Mouse (Mus musculus): ENCODE data around the gene Rab7.
"Not testable (repeated sequence)": the region's sequence is repeated elsewhere in the genome, so short reads cannot be mapped to it uniquely, and the experiment has no call there.

The Rab7 gene

DNA sequence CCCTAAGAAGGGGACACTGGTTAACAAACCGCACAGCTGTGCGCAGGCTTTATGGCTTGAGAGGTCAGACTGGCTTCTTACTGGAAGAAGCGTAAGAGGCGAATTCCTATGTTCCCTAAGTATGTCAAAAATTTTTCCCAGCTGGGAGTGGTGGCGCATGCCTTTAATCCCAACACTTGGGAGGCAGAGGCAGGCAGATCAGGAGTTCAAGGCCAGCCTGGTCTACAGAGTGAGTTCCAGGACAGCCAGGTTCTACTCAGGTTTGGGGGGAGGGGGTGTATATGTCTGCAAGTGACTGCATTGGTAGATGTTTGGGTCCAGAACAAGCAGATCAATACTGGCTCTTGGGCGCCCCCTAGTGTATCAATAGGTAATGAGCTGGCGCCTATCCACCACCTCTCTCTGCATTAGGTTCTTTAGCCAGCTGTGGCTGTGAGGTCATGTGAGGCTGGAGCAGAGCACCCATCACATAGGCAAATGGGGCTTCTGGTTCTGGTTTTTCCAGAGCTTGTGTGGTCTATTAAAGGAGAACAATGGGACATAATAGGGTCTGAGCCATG, 47.3 kb downstream of the Rab7 start:
- peak; percentile 82 for DNase-seq

DNA sequence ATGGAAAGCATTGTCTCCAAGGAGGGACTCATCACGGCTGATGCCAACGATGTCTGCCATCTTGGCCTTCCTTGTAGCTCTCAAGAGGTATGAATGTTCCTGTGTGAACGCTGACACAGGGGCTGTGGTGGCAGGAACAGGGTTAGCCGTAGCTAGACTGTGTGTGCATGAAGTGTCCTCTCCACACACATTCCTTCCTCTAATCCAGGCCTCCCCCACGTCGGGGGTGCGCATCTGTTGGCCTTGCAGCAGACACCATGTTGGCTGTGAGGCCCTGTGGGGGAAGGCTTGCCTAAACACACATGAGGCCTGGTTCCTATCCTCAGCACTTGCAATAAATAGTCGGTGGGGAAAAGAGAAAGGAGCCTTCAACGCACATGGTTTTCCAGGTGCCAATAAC, 48.5 kb downstream of the Rab7 start:
- DNase-seq = no peak

DNA sequence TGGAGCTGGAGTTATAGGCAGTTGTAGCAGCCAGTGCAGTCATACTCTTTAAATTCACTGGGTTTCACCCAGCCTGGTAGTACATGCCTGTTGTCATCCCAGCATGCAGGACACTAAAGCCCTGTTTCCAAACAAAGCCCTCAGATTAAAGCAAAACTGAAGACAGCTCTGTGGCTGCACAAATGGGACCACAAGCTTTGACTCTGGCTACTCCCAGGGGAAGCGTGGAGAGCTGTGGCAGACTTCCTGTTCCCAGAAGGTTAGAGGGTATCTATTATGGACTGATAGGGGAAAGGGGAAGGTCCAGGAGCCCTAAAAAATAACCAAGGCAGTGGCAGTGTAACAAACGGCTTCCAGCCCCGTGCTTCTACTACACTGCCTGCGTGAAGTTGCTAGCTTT, 49.6 kb downstream of the Rab7 start:
- DNase-seq = no peak

DNA sequence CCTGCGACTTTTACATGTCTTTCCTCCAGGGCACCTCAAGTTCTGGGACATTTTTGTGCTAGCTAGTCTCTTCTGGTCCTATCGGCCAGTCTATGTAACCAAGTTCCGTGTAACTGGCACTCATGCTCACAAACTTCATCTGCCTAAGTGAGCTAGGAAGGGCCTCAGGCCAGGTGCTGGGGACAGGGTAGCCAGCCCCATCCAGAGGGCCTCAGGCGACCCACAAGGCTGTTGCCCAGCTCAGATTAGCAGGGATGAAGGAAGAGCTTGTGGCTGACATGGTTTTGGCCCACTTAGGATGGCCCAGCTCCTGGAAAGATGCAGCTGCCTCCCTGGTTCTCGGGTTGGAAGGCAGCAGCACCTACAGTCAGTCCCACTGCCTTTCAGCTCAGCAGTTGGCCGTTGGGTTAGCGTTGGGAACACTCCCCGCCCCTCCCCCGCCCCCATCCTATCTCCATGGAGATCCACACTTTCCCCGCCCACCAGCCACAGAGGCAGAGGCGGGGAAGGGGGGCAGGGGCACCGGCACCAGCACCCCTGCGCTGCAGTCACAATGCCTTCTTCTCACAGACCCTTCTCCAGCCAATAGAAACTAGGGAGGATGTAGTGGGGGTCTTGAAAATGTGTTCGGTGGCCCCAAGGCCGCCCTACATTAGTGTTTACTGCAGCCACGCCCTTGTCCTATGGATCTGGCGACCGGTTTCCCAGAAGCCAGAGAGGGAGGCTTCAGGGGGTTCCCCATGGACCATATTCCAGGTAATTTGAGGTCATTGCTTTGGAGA, 51.1 kb downstream of the Rab7 start:
- peak; percentile 60 for DNase-seq

DNA sequence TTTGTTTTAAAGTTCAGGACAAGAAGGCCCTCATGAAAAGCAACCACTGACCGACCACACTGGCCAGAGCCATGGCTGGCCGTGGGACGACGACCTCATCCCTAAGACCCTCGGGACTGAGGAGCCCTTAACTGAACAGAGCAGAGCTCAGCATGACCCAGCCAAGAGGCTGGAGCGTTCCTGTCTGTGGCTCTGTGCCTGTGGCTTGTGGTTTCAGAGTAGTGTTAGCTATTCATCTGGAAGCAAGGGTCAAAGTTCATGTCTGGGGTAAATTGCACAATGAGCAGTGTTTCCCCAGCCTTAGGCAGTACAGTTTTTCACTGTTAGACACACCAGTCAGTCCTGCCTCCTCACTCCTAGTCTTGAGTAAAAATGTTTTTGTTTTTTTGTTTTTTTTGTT, 52.3 kb downstream of the Rab7 start:
- peak; percentile 67 for DNase-seq

DNA sequence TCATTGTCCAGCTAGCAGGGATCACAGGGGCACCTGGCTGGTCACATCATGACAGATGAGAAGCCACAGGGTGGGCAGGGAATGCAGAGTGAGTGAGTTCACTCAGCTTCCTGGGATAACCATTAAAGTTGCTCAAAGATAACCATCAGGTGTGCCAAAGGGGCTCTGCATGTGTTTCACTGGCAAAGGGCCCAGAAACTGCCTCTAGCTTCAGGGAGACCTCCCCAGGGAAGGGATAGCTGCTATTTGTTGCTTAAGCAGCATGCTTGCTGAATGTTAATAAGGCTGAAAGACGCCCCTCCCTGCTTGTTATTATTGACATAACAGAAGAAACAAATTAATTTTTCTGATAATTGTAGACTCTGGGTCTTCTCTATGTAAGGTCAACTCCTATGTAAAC, 53.2 kb downstream of the Rab7 start:
- no peak for DNase-seq

DNA sequence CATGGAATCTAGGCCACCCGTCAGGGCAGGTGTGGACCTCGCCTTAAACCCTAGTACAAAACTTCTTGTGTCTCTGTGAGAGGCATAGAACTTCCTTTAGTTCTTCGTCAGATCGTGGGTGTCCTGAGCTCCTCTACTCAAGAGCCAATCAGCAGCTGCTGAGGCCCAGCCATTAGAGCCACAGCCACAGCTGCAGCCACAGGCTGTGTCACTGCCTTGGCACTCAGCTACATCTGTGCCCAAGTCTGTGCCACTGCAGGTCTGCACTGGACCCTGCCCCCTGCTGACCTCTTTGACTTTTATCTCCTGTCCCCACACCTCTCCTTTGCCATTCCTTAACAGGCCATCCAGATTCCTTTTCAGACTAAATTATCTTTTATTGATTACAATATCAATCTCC, 53.9 kb downstream of the Rab7 start:
- DNase-seq = no peak

DNA sequence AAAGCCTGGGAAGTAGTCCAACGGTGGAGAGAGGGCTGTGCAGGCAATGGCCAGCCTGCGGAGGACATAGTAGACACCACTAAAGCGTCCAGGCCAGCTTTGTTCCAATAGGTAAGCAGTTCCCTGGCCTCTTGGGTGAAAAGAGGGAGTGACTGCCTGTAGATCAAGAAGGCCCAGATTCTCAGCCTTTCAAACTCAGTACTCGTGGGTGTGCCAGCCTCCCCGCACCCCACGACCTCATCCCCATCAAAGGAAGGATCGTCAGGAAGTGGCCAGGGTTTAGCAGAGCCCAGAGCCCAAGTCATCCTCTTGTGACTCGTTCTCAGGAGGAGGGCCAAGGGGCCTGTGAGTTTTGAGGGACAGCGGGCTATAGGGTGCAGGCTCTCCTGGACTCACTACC, 62.6 kb downstream of the Rab7 start:
- DNase-seq = no peak

DNA sequence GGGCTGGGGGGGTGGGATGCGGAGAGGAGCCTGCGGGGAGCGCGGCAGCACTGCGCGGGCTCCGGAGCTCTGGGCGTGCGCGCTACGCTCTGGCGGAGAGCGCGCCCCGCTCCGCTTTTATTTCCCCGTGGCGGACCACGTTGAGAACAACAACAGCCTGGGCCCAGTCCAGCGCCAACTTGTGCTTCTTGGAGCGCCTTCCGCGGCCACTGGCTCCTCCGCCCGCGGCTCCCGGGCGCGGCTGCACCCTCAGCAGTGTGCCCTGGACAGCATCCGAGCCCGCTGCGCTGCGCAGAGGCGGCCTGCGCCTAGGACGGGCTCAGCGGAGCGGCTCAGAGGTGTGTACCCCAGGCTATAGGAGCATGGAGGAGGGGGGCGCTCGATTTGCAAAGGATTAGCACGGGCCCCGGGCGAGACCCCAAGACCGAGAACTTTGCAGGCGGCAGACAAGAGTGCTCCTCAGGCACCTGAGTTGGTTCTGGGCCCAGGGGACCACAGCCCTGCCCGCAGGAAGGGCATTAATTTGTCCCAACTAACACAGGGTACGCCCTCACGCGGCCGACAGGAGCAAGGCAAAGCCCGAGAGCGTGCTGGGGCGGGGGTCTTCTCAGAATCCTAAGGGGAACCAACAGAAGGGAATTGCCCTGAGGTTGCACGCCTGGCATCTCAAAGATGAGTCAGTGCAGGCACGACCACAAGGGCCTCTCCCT, 63.4 kb downstream of the Rab7 start, which contains the start of gene H1fx:
Gene H1fx (minus strand): TSS at position 91 of the 710 bp plus-strand sequence.
- peak; percentile 90 for DNase-seq

DNA sequence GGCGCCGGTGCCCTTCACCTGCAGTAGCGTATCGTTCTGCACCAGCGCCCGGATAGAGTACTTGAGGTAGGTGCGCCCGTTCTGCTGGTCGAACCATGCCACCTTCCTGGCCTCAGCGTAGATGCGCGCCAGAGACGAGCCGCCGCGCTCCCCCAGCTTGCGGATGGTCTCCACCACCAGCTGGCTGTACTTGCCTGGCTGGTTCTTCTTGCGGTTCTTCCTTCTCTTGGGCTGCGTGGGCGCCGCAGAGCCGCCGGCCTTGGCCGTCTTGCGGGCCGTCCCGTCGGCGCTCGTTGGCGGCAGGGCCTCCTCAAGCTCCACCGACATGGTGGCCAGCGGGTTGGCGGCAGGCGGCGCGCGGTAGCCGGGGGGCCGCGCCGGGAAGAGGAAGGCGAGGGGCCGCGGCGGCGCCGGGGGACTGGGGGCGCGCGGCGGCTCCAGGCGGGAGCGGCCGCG, 64.0 kb downstream of the Rab7 start:
- DNase-seq = peak; percentile 60

DNA sequence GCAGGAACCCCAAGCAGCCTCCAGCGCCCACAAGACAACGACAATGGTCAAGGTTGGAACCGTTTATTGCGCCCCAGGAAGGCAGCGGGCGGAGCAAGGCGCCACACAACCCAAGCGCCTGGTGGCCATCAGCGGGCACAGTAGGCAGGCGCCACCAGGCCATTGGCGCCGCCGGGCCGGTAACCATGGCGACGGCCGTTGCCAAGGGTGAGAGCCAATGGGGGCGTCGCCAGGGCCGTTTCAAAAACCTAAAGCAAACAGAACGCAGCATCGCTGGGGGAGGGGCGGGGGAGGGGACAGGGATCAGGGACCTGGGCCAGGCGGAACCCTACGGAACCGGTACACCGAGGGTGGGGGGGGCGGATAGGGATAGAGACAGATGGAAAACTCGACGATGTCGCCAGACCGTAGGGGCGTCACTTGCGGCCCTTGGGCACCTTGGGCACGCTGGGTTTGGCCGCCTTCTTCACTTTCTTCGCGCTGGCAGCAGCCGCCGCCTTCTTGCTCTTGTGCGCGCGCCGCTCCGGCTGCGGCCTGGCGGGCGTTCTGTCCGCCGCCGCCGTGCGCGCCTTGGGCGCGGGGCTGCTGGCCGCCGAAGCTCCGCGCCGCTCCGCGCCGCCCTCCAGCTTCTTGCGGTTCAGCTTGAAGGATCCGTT, 64.6 kb downstream of the Rab7 start:
- DNase-seq = peak; percentile 89

DNA sequence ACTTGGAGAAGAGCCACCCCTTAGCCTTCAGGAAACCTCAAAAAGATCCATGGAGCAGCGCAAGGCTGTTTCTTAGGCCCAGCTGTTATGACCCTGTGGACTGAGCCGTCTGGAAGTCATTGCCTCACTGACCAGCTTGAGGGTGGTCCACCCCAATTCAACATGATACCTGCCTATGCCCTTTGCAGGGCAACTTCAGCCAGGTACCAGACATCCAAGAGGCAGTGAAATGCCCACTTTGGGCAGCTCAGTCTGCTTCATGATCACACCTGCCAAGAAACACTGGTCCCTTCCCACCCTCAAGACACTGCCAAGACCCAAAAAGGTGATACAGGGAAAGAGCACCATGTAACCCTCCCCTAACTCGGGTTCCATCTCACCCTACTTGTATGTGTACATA, 65.3 kb downstream of the Rab7 start:
- no peak for DNase-seq

DNA sequence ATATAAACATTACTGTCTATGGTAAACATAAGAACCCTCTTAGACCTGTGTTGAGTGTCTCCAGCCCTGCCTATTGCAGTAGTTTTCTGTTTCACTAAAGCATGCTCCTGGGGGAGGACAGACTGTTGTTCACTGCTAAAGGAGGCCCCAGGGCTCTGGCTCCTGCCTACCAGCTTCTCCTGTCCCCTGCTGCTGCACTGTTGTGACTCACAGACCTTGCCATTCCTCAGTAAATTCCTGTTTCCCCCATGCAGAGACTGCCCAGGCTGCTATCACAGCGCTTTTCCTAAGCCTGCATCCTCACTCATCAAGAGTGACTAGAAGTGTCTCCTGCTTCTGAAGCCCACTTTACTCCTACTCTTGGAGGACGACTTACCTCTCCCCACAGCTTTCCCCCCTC, 75.0 kb downstream of the Rab7 start:
- DNase-seq = no peak

DNA sequence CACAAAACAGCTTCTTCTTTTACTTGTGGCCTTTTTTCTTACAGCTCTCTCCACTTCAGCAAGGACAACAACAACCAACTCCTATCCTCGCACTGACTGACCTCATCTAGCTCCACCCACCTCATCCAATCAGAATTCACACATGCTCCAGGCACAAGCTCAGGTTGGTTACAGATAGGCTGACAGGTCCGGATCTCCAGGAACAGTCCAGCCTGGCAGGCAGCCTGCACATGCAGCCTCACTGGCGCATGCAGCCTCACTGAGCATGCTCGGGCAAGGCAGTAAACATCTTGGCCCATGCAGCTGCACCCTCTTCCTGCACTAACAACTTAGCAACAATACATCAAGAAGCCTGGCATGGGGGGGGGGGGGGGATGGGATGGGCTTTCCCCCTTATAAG, 82.6 kb downstream of the Rab7 start:
- not testable (repeated sequence) for DNase-seq

All from kidney, postnatal 10 days (tissue).